Mouse (Mus musculus) frontal cortex, adult (tissue): Measurements from ENCODE around the gene Atp8a2.
"Not testable (repeated sequence)": the region's sequence is repeated elsewhere in the genome, so short reads cannot be mapped to it uniquely, and the experiment has no call there.

Source experiments
- ATAC-seq: cut with Nextera tagmentation; 2 replicates; pipeline ENCODE4 v1.9.2; 2017; ENCODE audit warnings: mild to moderate bottlenecking, moderate library complexity, mixed read lengths; ENCODE audit not compliant: low TSS enrichment

Gene Atp8a2

GRCm38 (mm10) chr14:59843264-59843942 is 353.6 kb downstream of the Atp8a2 start:
- ATAC-seq = no peak

DNA sequence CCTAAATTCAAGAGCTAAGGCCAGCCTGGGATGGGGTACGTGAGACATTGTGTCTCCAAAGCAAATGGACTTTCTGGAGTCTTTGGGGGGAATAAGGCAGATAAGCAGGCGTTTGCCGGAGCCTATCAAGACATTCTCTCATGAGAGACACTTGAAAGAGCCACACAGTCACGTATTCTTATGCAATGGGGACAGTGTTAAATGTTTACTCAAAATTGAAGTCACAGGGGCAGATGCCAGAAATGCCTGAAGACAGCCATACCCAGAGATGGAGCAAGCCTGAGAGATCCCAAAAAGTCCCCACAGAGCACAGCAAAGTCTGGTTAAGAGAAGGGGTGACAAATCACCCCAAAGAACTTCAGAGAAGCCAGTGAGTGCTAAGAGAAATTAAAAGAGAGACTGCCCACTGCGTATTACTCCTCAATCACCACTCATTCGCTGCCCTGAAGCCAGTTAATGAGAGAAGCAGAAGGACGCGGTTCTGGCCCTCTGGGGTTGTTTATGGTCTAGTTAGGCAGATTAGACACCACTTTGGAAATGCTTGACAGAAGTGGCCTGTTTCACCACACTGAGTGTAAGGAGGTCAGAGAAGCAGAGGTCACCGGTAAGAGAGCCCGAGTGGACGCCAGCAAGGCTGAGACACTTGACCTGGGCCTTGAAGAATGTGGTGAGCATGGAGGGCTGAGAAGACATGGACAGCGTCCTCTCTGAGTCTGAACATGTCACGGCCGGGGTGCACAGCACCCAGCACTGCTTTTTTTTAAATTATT is 356.8 kb downstream of the Atp8a2 start:
- ATAC-seq = no peak

- peak; percentile 92 for ATAC-seq
These were observed 358.3 kb downstream of the Atp8a2 start for GRCm38 (mm10) chr14:59838446-59839259.

GRCm38 (mm10) chr14:59837691-59838241 is 359.2 kb downstream of the Atp8a2 start:
- peak; percentile 91 for ATAC-seq

- peak; percentile 66 for ATAC-seq
These were observed 360.0 kb downstream of the Atp8a2 start for GRCm38 (mm10) chr14:59836876-59837543.

DNA sequence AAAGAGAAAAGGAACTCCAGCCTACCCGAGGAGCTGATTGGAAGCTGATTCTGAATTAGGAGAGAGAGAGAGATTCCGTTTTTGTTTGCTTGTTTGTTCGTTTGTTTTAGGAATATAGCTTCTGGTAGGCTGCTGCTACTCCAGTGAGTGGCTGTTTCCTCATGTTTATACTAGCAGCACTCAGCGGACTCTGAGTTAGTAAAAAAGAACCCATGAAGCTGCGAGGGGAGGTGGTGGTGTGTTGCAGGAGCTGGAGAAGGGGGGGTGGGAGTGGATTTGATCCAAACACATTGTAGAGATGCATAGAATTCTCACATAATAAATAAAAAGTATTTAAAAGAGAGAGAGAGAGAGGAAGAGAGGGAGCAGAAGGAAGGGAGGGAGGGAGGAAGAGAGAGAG is 367.4 kb downstream of the Atp8a2 start:
- ATAC-seq = no peak

DNA sequence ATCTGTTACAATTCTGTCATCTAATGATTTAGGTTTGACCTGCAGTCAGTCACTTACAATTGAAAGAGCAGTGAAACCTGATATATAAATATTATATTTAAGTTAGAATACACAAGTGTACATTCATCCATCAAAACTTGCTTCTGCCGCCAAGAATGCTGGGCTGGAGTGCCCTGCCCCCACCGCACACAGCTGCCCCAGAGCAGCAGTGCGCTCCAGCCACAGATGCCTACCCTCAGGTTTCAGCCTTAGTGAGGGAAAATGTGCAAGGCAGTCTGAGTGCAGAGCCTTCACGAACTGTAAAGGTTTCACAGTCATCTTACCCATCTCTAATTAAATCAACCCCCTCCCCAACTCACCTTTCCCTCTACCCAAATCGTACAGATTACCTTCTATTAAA is 369.6 kb downstream of the Atp8a2 start:
- no peak for ATAC-seq

- no peak for ATAC-seq
These were observed 376.9 kb downstream of the Atp8a2 start for GRCm38 (mm10) chr14:59820115-59820419.

- ATAC-seq = no peak
These were observed 377.5 kb downstream of the Atp8a2 start for GRCm38 (mm10) chr14:59819215-59820114.

- ATAC-seq = not testable (repeated sequence)
These were observed 386.7 kb downstream of the Atp8a2 start for GRCm38 (mm10) chr14:59810316-59810715.

GRCm38 (mm10) chr14:59809790-59810189 is 387.2 kb downstream of the Atp8a2 start:
- ATAC-seq = no peak

DNA sequence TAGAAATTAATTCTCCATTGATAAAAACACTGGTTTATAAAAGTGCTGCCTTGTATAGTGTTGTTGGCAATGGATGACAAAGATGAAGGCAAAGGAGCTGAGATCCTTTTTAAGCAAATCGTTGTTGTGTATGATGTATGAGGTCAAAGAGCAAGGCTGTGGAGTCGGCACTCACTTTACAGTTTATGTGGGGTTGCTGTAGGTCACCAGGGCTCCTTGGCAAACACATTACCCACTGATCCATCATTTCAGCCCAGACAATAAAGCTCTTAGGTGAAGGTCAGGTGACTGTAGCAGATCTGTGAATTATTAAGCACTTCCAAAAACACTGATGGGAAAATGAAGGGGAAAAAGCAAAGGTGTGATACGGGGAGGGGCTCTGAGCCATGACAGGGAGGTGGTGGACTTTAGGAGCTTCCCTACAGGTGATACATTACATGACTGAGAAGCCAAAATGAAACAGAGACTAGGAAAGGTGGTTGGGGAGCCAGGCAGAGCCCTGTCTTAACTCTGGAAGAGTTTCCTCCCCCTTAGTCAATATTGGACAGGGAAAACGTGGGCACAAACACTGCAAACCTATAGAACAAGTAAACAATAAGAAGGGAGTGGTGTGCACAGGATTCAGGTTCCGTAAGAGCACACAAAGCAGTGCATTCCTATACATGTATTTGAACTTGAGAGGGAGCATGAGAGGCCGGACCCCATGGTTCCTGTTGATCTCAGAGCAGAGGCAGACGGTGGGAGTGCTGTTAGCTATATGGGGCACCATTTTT is 389.3 kb downstream of the Atp8a2 start:
- no peak for ATAC-seq

DNA sequence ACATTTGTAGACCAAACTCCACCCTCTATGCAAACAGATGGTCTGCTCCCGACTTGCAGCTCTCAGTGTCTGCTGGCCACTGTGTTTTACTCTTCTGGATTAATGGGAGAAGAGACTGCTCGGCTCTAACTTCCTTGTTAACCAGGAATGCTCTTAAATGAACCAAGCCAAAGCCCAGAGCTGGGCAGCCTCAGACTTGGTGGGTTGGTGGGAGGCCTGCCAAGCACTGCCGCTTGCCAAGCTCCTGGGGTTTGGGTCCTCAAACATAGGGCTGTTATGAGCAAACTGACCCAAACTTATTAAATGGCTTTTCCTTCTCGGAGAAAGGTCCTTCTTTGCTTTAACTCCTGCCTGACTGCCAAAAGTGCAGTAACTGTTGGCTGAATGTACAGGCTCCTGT is 390.1 kb downstream of the Atp8a2 start:
- no peak for ATAC-seq

DNA sequence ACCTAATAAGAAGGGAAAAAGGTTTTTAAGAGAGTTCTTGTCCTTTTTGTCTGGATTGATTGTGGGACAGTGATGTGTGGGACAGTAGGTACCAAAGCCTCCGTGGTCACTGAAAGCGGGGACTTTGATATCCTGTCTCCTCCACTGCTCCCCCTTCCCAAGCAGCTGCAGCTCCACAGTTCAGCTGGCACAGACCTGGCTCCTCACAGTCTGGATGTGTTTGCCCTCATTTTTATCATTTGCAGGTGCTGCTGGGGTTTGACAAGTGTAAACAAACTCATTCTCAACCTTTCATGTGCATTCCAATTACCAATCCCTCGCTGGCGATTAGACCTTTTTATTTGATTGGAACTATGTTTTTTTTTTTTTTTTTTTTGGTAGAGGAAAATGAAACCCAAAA is 390.8 kb downstream of the Atp8a2 start:
- no peak for ATAC-seq

DNA sequence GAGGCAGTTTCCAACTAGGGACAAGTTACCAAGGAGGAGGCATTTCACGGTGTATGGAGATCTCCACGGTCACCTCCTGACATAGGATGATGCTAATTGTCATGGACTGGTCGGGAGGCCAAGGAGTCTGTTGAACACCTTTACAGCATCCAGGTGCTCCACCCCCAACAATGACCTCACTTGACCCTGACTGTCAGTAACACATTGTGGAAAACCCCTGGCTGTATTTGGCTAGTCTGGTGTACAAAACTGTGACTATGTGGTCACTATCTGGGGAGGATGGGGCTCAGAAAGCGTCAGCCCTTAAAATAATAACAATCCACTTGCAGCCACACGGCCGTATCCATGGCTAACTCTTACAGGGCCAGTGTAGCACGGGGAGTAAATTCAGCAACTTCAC is 391.3 kb downstream of the Atp8a2 start:
- no peak for ATAC-seq

- ATAC-seq = no peak
These were observed 394.9 kb downstream of the Atp8a2 start for GRCm38 (mm10) chr14:59801961-59802599.

DNA sequence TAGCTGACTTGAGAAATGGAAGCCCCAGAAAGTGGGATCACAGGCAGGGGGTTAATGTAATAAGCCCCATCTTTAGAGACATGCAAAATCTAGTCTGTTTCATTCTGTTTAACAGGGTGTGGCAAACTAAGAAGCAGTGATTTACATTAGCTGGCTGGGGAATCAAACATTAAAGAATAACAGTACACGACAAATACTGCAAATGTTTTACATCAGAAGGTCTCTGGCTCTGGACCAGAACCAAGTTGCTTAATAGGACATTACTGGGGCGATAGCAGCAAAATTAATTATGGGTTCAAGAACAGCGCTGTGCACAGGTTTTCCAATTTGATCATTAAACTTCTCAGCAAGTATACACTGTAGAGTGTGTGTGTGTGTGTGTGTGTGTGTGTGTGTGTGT is 397.5 kb downstream of the Atp8a2 start:
- ATAC-seq = no peak

DNA sequence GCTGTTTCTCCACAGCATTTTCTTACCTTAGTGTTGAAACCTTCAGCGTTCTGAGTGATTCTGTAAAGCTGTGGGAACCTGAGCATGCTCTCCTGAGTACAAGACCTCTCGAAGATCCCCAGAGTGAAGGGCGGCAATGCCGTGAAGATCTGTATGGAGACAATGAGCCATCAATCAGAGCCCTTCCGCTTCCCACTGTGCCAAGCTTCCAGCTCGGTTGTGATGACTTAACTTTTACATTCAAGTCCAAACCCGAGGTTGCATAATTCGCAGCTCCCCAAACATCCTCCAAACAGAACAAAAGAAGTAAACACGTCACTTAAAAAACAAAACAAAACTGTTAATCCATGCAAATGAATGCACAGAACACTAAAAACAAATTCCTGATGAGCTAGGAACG is 403.1 kb downstream of the Atp8a2 start:
- ATAC-seq = no peak
